Mouse (Mus musculus) thymus, adult 18-20 months (tissue): ENCODE measurements around the gene Arhgap42.

Experiments used
- DNase-seq, 2 experiments: peaks; one replicate each; pipeline ENCODE4 v3.0.0; 2022; ENCODE audit warnings: mixed read lengths in 2 of 2

Arhgap42 gene

GRCm38 (mm10) chr9:9128996-9129694 lies 109.8 kb downstream of the Arhgap42 start:
- no peak for DNase-seq

DNA sequence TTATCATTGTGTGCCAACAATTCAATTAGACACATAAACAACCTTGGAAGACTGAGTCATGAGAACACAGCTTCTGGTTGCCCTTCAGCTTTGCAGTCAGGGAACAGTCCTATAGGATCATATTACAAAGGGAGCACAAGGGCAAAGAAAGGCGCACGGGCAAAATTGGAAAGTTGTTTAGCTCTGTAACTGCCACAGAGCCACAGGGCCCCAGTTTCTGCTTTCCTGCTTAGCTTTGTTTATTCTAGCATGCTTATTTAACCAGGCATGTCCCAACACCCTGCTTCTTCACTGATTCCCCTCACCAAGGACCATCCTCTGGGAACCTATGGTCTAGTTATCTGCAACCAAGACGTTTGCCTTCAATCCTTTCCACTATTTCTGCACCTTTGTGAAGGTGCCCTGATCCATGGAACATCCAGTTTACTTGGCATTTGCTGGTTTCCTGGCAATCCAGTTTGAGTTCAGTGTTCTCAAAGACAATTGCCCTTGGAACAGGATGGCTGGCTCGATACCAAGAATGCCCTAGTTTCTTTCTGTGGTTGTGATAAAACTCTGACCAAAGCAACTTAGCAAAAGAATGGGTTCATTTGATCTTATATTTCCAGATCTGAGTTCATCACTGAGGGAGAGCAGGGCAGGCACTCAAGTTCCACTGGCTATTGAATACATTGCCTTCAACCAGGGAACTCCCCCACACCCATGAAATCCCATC lies 111.7 kb downstream of the Arhgap42 start:
- DNase-seq, result no peak

- no peak for DNase-seq
Observed at GRCm38 (mm10) chr9:9124156-9124555, 114.7 kb downstream of the Arhgap42 start.

GRCm38 (mm10) chr9:9114266-9114665 lies 124.6 kb downstream of the Arhgap42 start:
- DNase-seq, result no peak

GRCm38 (mm10) chr9:9113847-9114246 lies 125.1 kb downstream of the Arhgap42 start:
- no peak for DNase-seq

GRCm38 (mm10) chr9:9112921-9113320 lies 126.0 kb downstream of the Arhgap42 start:
- DNase-seq, result no peak

DNA sequence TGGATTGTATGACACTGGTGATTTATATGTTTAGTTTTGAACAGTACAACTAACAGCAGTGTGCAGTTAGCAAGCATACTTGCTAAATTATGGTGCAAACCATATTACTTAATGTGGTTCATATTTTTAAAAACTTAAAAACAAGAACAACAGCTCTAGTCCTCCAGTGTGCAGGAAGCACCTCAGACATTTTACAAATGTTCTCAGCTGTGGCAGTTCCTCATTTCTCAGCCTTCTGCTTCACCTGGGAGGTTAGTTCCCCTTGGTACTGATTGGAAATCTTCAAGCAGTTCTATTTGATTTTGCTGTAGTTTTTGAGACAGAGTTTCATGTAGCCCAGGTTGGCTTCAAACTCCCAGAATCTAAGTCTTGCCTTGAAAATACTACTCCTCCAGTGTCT lies 131.2 kb downstream of the Arhgap42 start:
- DNase-seq, result no peak

DNA sequence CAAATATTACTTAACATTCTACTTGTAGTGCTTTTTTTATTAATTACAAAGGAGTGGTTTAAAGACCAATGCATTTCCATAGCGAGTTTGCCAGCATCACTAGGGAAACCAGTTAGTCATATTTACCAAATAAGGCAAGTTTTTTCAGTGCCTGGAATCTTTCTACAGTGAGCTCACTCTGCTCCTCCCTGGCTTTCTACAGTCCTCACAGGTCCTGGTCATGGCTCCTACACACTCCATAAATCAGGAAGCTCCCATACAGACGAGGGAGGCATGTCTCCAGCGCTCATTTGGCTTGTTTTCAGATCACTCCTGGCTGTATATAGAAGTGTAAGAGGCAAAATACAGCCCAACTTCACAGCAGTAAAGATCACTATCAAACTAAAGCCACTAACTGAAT lies 134.1 kb downstream of the Arhgap42 start:
- no peak for DNase-seq

DNA sequence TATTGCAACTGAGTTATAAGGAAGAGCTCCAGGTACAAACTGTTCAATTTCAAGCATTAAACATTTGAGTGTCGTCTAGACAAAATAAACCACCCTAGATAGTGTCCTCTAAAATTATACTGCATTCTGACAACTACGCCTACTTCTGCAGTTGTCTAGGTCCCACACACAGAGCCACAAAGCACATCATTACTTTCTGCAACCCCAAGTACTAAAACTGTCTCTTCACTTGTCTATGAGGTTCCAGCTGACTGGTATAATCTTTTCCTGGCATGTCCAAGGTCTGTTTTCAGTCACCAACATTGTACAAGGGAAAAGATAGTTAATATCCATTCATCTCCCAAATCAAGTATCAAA lies 136.8 kb downstream of the Arhgap42 start:
- no peak for DNase-seq

GRCm38 (mm10) chr9:9101482-9102157 lies 137.3 kb downstream of the Arhgap42 start:
- no peak for DNase-seq

- DNase-seq, result no peak
Observed at GRCm38 (mm10) chr9:9101055-9101454, 137.8 kb downstream of the Arhgap42 start.

DNA sequence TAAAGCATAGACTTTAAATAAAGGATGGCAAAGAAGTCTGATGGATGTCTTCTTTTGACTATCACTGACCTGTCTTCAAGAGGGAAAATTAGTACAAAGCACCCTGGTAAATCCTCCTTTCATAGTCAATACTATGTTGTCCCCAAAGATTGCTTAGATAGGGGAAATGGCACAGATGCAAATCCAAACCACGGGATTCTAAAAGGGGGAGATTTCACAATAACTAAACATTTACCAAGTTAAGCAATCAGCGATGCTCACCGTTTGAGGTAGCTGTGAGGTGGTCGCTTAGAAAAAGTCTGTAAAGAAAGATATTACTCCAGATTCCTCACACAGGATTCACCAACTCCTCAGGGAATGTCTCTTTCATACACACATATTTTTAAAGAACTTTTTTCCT lies 141.1 kb downstream of the Arhgap42 start:
- no peak for DNase-seq

GRCm38 (mm10) chr9:9096761-9097160 lies 142.1 kb downstream of the Arhgap42 start:
- DNase-seq, result no peak

DNA sequence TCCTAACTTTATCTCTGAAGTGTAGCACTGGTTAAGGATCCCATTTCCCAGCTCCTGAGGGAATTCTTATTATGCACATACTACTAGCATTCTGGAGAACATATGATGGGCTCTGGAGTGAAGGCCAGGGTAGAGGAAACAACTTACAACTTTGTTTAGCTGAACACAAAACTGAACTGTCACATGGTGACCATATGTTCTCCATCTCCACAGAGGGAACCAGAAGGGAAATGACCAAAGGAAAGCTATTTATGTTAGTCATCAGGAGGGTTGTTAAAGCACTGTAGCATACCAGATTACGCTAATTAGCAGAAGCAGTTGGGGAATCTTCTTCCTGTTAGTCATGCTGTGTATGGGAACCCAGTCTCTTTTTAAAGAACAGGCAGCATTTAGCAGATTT lies 145.8 kb downstream of the Arhgap42 start:
- no peak for DNase-seq

DNA sequence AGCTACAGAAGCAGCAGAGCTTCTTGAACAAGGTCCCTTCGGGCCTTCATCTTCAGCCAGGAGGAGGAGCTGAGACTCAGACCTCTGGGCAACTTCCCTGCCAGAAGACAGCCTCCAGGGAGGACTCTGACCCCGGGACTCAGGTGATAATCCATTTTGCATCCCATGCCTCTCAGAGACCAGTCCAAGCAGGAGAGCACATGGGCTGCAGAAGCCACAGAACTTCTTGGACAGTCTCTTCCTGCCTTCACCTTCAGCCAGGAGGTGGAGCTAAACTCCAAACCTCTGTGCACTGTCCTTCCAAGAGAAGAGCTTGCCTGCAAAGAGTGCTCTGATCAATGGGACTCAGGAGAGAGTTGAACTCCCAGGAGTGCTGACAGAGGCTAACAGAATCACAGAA lies 155.5 kb downstream of the Arhgap42 start:
- DNase-seq, result no peak

- DNase-seq, result no peak
Observed at GRCm38 (mm10) chr9:9052920-9053319, 186.0 kb downstream of the Arhgap42 start.

- DNase-seq, result no peak
Observed at GRCm38 (mm10) chr9:9051184-9051583, 187.7 kb downstream of the Arhgap42 start.

DNA sequence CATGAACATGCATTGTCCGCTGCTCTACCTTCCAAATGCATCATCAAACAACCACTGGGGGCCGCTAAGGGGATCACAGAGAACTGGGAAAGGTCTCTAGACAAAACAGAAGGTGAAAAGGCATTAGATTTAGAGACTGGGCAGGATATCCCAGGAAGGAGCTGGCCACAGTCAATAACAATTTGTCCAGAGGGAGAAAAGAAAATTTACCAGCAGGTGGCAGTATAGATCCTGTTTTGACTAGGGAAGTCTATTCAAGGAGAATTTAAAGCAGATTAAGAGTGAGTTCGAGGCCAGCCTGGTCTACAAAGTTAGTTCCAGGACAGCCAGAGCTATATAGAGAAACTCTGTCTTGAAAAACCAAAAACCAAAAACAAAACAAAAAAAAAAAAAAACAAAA lies 189.7 kb downstream of the Arhgap42 start:
- DNase-seq, result no peak

- DNase-seq, result no peak
Observed at GRCm38 (mm10) chr9:9041009-9041408, 197.9 kb downstream of the Arhgap42 start.

- DNase-seq, result no peak
Observed at GRCm38 (mm10) chr9:9037017-9037671, 201.8 kb downstream of the Arhgap42 start.

DNA sequence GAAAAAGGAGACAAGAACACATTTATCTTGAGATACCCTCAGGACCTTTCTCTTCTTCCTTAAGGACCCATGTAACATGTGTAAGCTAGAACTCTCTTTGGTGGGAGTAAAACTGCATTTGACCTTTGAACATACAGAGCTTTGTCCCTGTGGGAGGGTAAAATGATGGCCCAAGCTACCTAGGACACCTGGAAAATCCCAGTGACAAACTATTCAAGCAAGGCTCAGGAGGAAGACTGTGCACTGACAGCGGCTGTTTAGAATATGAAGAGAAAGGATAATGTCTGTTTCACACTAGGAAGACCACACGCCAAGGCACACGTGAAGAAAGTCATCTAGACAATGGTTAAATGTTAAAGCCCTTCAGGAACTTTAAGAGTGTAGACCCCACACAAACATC lies 211.0 kb downstream of the Arhgap42 start:
- DNase-seq, result no peak

DNA sequence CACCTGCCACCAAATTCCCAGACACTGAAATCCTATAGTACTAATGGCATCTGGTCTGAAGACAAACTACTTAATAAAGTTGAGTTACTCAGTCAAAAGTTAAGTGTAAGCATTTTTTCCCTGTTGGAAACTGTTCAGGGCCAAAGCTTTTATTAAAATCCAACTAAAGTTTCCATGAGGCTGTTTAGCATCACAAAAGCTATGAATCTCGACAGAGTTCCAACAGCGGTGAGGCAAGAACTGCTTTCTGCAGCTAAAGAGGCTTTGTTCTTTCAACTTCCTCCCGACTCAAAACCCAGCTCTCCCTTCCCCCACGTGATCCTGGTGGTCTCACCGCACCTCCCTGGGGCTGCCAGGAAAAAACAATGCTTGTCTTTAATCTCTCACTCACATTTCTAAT lies 211.5 kb downstream of the Arhgap42 start:
- DNase-seq, result no peak

DNA sequence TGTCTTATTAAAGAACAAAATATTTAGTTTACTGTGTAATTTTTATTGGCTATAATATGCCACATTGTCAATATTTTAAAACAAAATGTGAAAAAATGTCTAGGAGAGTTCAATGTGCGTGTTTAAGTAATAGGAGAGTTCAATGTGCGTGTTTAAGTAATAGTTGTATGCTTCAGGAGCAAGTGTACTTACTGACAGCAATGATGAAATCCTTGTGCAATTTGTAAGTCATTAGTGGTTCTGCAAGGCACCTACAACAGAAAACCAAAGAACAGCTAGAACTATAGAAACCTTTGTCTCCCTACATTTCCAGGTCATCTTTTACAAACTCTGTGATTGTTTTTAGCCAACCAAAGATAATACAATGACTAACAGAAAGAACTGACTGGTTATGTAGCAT lies 223.8 kb downstream of the Arhgap42 start:
- no peak for DNase-seq

GRCm38 (mm10) chr9:9001170-9001569 lies 237.7 kb downstream of the Arhgap42 start:
- DNase-seq, result no peak
